Mouse (Mus musculus): ENCODE results near the gene Commd1.

DNA sequence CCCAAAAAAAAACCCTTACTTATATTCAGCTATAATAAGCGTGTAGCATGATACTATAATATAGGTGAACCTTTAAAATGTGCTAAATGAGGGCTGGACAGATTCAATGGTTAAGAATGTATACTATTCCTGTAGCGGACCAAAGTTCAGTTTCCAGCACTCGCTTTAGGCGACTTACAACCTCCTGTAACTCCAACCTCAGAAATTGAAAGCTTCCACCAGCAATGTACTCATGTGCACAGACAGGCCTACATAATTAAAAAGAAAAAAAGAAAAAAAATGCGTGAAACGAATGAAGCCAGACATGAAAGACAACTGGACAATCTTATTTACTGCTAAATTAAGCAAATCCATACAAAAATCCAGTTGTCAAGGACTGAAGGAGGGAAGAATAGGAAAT lies 664 bp upstream of the Commd1 start:
- TF ChIP-seq CTCF (IDR thresholded peaks at IDR 0.05 in 2 of 3, conservative IDR thresholded peaks at IDR 0.05 in 1 of 3; ENCODE audit: control insufficient read depth in 1 of 3, insufficient read depth in 1 of 3, low read depth in 2 of 3, low read length in 3 of 3, poor library complexity in 1 of 3, severe bottlenecking in 1 of 3) (no peak), MAX (IDR thresholded peaks at IDR 0.05; ENCODE audit: low read length) (no peak), POLR2A (IDR thresholded peaks at IDR 0.05; ENCODE audit: control insufficient read depth in 1 of 2, insufficient read depth in 1 of 2, low read depth in 1 of 2, low read length in 2 of 2, poor library complexity in 1 of 2) (no peak)
